Mouse (Mus musculus) MEL (cell line): ENCODE results near the gene Rnf151. TPM values are rescaled to one million over a fixed set of nuclear protein-coding genes. Genes with fewer than 3 reads are reported as not detected.
"Not testable (repeated sequence)": the region's sequence is repeated elsewhere in the genome, so short reads cannot be mapped to it uniquely, and the experiment has no call there.

Source experiments
- DNase-seq: peaks from one replicate; pipeline ENCODE4 v3.0.0; 2011; ENCODE audit warnings: low read depth, low spot score
- H3K27ac ChIP-seq: 2 replicates; pipeline ENCODE4 v1.5.1; 2012; ENCODE audit warnings: low read depth, mild to moderate bottlenecking, control low read depth, low read length, moderate library complexity; ENCODE audit not compliant: control insufficient read depth
- H3K27me3 ChIP-seq, 2 experiments: fragments of 150-350 bp in 1 of 2; sonication (generic) in 1 of 2; 2 replicates each; pipeline ENCODE4 v1.6.1; 2012; ENCODE audit warnings: low read length in 2 of 2, mild to moderate bottlenecking in 2 of 2, improper control_type of control experiment in 1 of 2, moderate library complexity in 1 of 2; ENCODE audit not compliant: insufficient read depth in 2 of 2, control insufficient read depth in 1 of 2
- H3K36me3 ChIP-seq, 2 experiments: 2 replicates each; pipeline ENCODE4 v1.6.1; 2012 to 2014; ENCODE audit warnings: low read length in 2 of 2, improper control_type of control experiment in 1 of 2, inconsistent platforms in 1 of 2, mild to moderate bottlenecking in 1 of 2; ENCODE audit not compliant: insufficient read depth in 2 of 2, control insufficient read depth in 1 of 2
- H3K4me1 ChIP-seq, 2 experiments: fragments of 150-350 bp in 1 of 2; sonication (generic) in 1 of 2; 2 replicates each; pipeline ENCODE4 v1.6.1; 2012; ENCODE audit warnings: low read length in 2 of 2, improper control_type of control experiment in 1 of 2, mild to moderate bottlenecking in 1 of 2; ENCODE audit not compliant: insufficient read depth in 2 of 2, control insufficient read depth in 1 of 2
- H3K4me3 ChIP-seq, 2 experiments: fragments of 150-350 bp in 1 of 2; sonication (generic) in 1 of 2; 2 replicates each; pipeline ENCODE4 v1.5.1; 2012; ENCODE audit warnings: low read depth in 2 of 2, low read length in 2 of 2, mild to moderate bottlenecking in 2 of 2, moderate library complexity in 2 of 2, control low read depth in 1 of 2, improper control_type of control experiment in 1 of 2; ENCODE audit not compliant: control insufficient read depth in 1 of 2, insufficient read depth in 1 of 2
- H3K79me2 ChIP-seq: 2 replicates; pipeline ENCODE4 v1.6.1; 2012; ENCODE audit warnings: mild to moderate bottlenecking, low read length, moderate library complexity; ENCODE audit not compliant: control insufficient read depth, poor library complexity, insufficient read depth
- H3K9ac ChIP-seq: 2 replicates; pipeline ENCODE4 v1.6.1; 2012; ENCODE audit warnings: low read depth, mild to moderate bottlenecking, control low read depth, low read length, moderate library complexity; ENCODE audit not compliant: control insufficient read depth, poor library complexity, severe bottlenecking
- H3K9me3 ChIP-seq: fragments of 150-350 bp; sonication (generic); replicated peaks from 2 replicates; pipeline ENCODE4 v1.6.1; 2012; ENCODE audit warnings: mild to moderate bottlenecking, low read length, improper control_type of control experiment, moderate library complexity; ENCODE audit not compliant: insufficient read depth
- CHD1 ChIP-seq: IDR thresholded peaks from 2 replicates; pipeline ENCODE4 v1.6.1; 2012; ENCODE audit warnings: low read depth, mild to moderate bottlenecking, inconsistent platforms, low read length, improper control_type of control experiment
- EP300 ChIP-seq, 2 experiments: IDR thresholded peaks; 2 replicates each; pipeline ENCODE4 v1.6.1; 2011; ENCODE audit warnings: improper control_type of control experiment in 2 of 2, low read length in 2 of 2, low read depth in 1 of 2, mild to moderate bottlenecking in 1 of 2
- GABPA ChIP-seq: IDR thresholded peaks from 2 replicates; pipeline ENCODE4 v1.6.1; 2012; ENCODE audit warnings: low read depth, mild to moderate bottlenecking, inconsistent platforms, low read length, improper control_type of control experiment, moderate library complexity
- GATA1 ChIP-seq: IDR thresholded peaks from 2 replicates; pipeline ENCODE4 v1.6.1; 2011; ENCODE audit warnings: low read depth, low read length, improper control_type of control experiment
- JUND ChIP-seq: IDR thresholded peaks from 2 replicates; pipeline ENCODE4 v1.6.1; 2011; ENCODE audit warnings: low read depth, mild to moderate bottlenecking, improper control_type of control experiment, low read length
- KAT2A ChIP-seq: conservative IDR thresholded peaks from 2 replicates; pipeline ENCODE4 v1.6.1; 2012; ENCODE audit warnings: low read depth, low read length, improper control_type of control experiment, inconsistent platforms
- MAFK ChIP-seq: IDR thresholded peaks from 2 replicates; pipeline ENCODE4 v1.6.1; 2011; ENCODE audit warnings: low read depth, mild to moderate bottlenecking, low read length, improper control_type of control experiment, borderline replicate concordance
- MAX ChIP-seq: IDR thresholded peaks from 2 replicates; pipeline ENCODE4 v1.6.1; 2011; ENCODE audit warnings: low read length, improper control_type of control experiment
- MAZ ChIP-seq: IDR thresholded peaks from 2 replicates; pipeline ENCODE4 v1.6.1; 2012; ENCODE audit warnings: low read depth, mild to moderate bottlenecking, inconsistent platforms, low read length, improper control_type of control experiment
- MYB ChIP-seq: IDR thresholded peaks from 2 replicates; pipeline ENCODE4 v1.6.1; 2011; ENCODE audit warnings: mild to moderate bottlenecking, low read depth, low read length, improper control_type of control experiment
- MYC ChIP-seq: IDR thresholded peaks from 2 replicates; pipeline ENCODE4 v1.6.1; 2011; ENCODE audit warnings: low read depth, mild to moderate bottlenecking, low read length, improper control_type of control experiment, moderate library complexity
- NELFE ChIP-seq: IDR thresholded peaks from 2 replicates; pipeline ENCODE4 v1.6.1; 2011; ENCODE audit warnings: low read depth, low read length, improper control_type of control experiment
- NRF1 ChIP-seq: IDR thresholded peaks from 2 replicates; pipeline ENCODE4 v1.6.1; 2014; ENCODE audit warnings: low read depth, mild to moderate bottlenecking, inconsistent platforms, low read length, improper control_type of control experiment, moderate library complexity; ENCODE audit not compliant: poor library complexity, insufficient read depth, severe bottlenecking
- POLR2A ChIP-seq, 2 experiments: IDR thresholded peaks; 2 replicates each; pipeline ENCODE4 v1.6.1; 2011 to 2012; ENCODE audit warnings: low read length in 2 of 2, mild to moderate bottlenecking in 2 of 2, control low read depth in 1 of 2, improper control_type of control experiment in 1 of 2, low read depth in 1 of 2, moderate library complexity in 1 of 2; ENCODE audit not compliant: control insufficient read depth in 1 of 2, insufficient read depth in 1 of 2, poor library complexity in 1 of 2
- POLR2AphosphoS2 ChIP-seq: IDR thresholded peaks from 2 replicates; pipeline ENCODE4 v1.6.1; 2011; ENCODE audit warnings: low read length, improper control_type of control experiment
- SIN3A ChIP-seq: IDR thresholded peaks from 2 replicates; pipeline ENCODE4 v1.6.1; 2012; ENCODE audit warnings: low read length, improper control_type of control experiment, inconsistent platforms
- TAL1 ChIP-seq: IDR thresholded peaks from 2 replicates; pipeline ENCODE4 v1.6.1; 2012; ENCODE audit warnings: mild to moderate bottlenecking, inconsistent platforms, low read length, moderate library complexity, mixed read lengths
- TBP ChIP-seq: IDR thresholded peaks from 2 replicates; pipeline ENCODE4 v1.8.0; 2011; ENCODE audit warnings: low read depth, low read length, improper control_type of control experiment
- UBTF ChIP-seq: IDR thresholded peaks from 2 replicates; pipeline ENCODE4 v1.6.1; 2012; ENCODE audit warnings: low read depth, mild to moderate bottlenecking, inconsistent platforms, low read length, improper control_type of control experiment, moderate library complexity, borderline replicate concordance; ENCODE audit not compliant: insufficient read depth
- USF2 ChIP-seq, 2 experiments: IDR thresholded peaks; 2 replicates each; pipeline ENCODE4 v1.6.1; 2011 to 2012; ENCODE audit warnings: improper control_type of control experiment in 2 of 2, low read length in 2 of 2, borderline replicate concordance in 1 of 2, inconsistent platforms in 1 of 2, low read depth in 1 of 2, mild to moderate bottlenecking in 1 of 2; ENCODE audit not compliant: insufficient read depth in 1 of 2
- ZC3H11A ChIP-seq: IDR thresholded peaks from 2 replicates; pipeline ENCODE4 v1.6.1; 2012; ENCODE audit warnings: low read depth, mild to moderate bottlenecking, inconsistent platforms, low read length, improper control_type of control experiment
- ZKSCAN1 ChIP-seq: IDR thresholded peaks from 2 replicates; pipeline ENCODE4 v1.6.1; 2012; ENCODE audit warnings: low read depth, mild to moderate bottlenecking, inconsistent platforms, low read length, improper control_type of control experiment, moderate library complexity
- ZMIZ1 ChIP-seq: IDR thresholded peaks from 2 replicates; pipeline ENCODE4 v1.6.1; 2012; ENCODE audit warnings: low read depth, mild to moderate bottlenecking, inconsistent platforms, low read length, improper control_type of control experiment, moderate library complexity
- ZNF384 ChIP-seq: IDR thresholded peaks from 2 replicates; pipeline ENCODE4 v1.6.1; 2012; ENCODE audit warnings: low read depth, mild to moderate bottlenecking, inconsistent platforms, low read length, improper control_type of control experiment
- polyA plus RNA-seq, 2 experiments: library from polyadenylated mRNA; stranded (reverse) in 1 of 2; unstranded in 1 of 2; fragments of >175 nt in 1 of 2; fragments of >200 nt in 1 of 2; gene quantifications; 2 replicates each; pipeline versions ENCODE4 v1.2.1 to v1.2.4; 2012; ENCODE audit warnings: low replicate concordance in 2 of 2, low read depth in 1 of 2; ENCODE audit not compliant: insufficient read length in 2 of 2, insufficient read depth in 1 of 2, missing spikeins in 1 of 2
- total RNA-seq: library from RNA; depleted of rRNA; stranded (reverse); fragments of 300-350 nt; gene quantifications from 2 replicates; pipeline ENCODE4 v1.2.3, GENCODE M21; 2012

Rnf151 gene
- total and polyA plus RNA-seq, 3 experiments, result 0.23 to 0.40 TPM; not detected in 1

- TF ChIP-seq MAZ, result no peak
- peak; percentile 99 for TF ChIP-seq TBP
- no peak for TF ChIP-seq EP300 (IDR thresholded peaks at IDR 0.05; ENCODE audit: low read depth in 1 of 2, low read length in 2 of 2)
- peak; percentile 99 for TF ChIP-seq POLR2AphosphoS2
- peak; percentile 100 for TF ChIP-seq NELFE
- TF ChIP-seq MAX, result peak; percentile 92
- TF ChIP-seq JUND, result no peak
- peak; percentile 98 for TF ChIP-seq ZMIZ1
- no peak for TF ChIP-seq GATA1
- no peak for TF ChIP-seq USF2 (IDR thresholded peaks at IDR 0.05; ENCODE audit: borderline replicate concordance in 1 of 2, insufficient read depth in 1 of 2, low read depth in 1 of 2, low read length in 2 of 2)
- no peak for TF ChIP-seq ZKSCAN1
- TF ChIP-seq SIN3A, result peak; percentile 89
- no peak for TF ChIP-seq MYB
- no peak for TF ChIP-seq TAL1
- peak; percentile 99 for TF ChIP-seq MYC
- no peak for TF ChIP-seq ZC3H11A
- peak; percentile 77 to 98 for TF ChIP-seq POLR2A (IDR thresholded peaks at IDR 0.05; ENCODE audit: control insufficient read depth in 1 of 2, insufficient read depth in 1 of 2, low read depth in 1 of 2, low read length in 2 of 2, poor library complexity in 1 of 2)
- TF ChIP-seq NRF1, result peak; percentile 76
- TF ChIP-seq ZNF384, result no peak
- TF ChIP-seq KAT2A, result peak; percentile 72
- no peak for TF ChIP-seq UBTF
- TF ChIP-seq MAFK, result no peak
- no peak for TF ChIP-seq GABPA
These were observed 1.8 kb upstream of the Rnf151 start (continued) for GRCm38 (mm10) chr17:24719494-24720222.

- H3K27ac ChIP-seq, result peak overlapping the region; percentile 6
- not testable (repeated sequence) for H3K9me3 ChIP-seq
- peaks cover 5 to 10% of the 10 kb centered on the region in 2 experiments; a peak in 3 of 4 replicates for H3K36me3 ChIP-seq
These were observed 1.1 kb upstream of the Rnf151 start for GRCm38 (mm10) chr17:24718938-24719337.

More at GRCm38 (mm10) chr17:24718938-24719337, 1.1 kb upstream of the Rnf151 start:
- H3K4me1 ChIP-seq, DNase-seq, H3K27me3 ChIP-seq: not testable (repeated sequence)
- Histone ChIP-seq H3K79me2 (peaks cover 49% of the 10 kb centered on the region), H3K9ac (peak overlapping the region; percentile 98), H3K4me3 (peak overlapping the region; percentile 39 to 98)
- TF ChIP-seq CHD1 (peak; percentile 46; the same call in 1 of the 2 replicates), MYC (peak; percentile 66; the same call in 1 of the 2 replicates)
